Mouse (Mus musculus) bone marrow, adult 2 months (tissue): Measurements from ENCODE around the gene Umad1.

Experiments used
- CTCF ChIP-seq: fragments of 200-500 bp; IDR thresholded peaks from 2 replicates; pipeline ENCODE4 v1.5.1; 2011; ENCODE audit warnings: low read length, control low read depth; ENCODE audit not compliant: control insufficient read depth, insufficient read depth
- POLR2A ChIP-seq: fragments of 200-500 bp; IDR thresholded peaks from 2 replicates; pipeline ENCODE4 v1.6.1; 2011; ENCODE audit warnings: low read depth, mild to moderate bottlenecking, control low read depth, low read length, borderline replicate concordance; ENCODE audit not compliant: control insufficient read depth

DNA sequence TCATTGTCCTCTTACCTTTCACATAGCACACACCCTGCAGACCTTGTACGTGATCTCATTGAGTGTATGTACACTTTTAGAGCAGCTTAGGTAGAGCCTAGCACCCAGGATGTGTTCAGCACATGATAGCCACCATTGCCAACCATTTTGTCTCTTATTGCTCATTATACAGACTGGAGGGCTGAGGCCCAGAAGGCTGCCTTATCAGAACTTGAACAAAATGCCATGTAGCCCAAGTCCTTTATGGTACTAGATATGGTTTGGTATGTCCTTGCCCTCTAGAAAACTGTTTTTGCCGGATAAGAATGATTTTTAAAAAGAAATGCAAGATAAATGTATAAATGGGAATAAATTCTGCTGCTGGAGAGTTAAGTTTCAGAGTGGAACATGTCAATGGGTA lies 164.1 kb downstream of the Umad1 start:
- TF ChIP-seq POLR2A (no peak), CTCF (no peak)
